Mouse (Mus musculus) testis, adult 2 months (tissue): Measurements from ENCODE around the gene Ankrd24.

Experiments used
- CTCF ChIP-seq: fragments of 200-500 bp; IDR thresholded peaks from 2 replicates; pipeline ENCODE4 v1.5.1; 2012; ENCODE audit warnings: low read depth, mild to moderate bottlenecking, inconsistent platforms, low read length, moderate library complexity; ENCODE audit not compliant: control insufficient read depth, insufficient read depth, insufficient replicate concordance
- POLR2A ChIP-seq: fragments of 200-500 bp; IDR thresholded peaks from 2 replicates; pipeline ENCODE4 v1.6.1; 2012; ENCODE audit warnings: low read depth, mild to moderate bottlenecking, inconsistent platforms, low read length, moderate library complexity; ENCODE audit not compliant: control insufficient read depth

- TF ChIP-seq CTCF (no peak), POLR2A (no peak)
Measured at GRCm38 (mm10) chr10:81600096-81600495, 28.2 kb upstream of the Ankrd24 start.
